Mouse (Mus musculus) forebrain, embryonic 12.5 days (tissue): ENCODE measurements around the gene Zw10. TPM values are rescaled to one million over a fixed set of nuclear protein-coding genes. Genes with fewer than 3 reads are reported as not detected.

ENCODE experiments used
- ATAC-seq: fragments of 200-750 bp; cut with Nextera tagmentation; 2 replicates; pipeline ENCODE4 v1.8.0; 2017; ENCODE audit warnings: moderate TSS enrichment; ENCODE audit not compliant: low FRiP score
- H3K27ac ChIP-seq: fragments of 300-500 bp; sonication (generic); 2 replicates; pipeline ENCODE4 v1.5.1; 2016; ENCODE audit warnings: mild to moderate bottlenecking
- H3K27me3 ChIP-seq: fragments of 300-500 bp; sonication (generic); 2 replicates; pipeline ENCODE4 v1.6.1; 2016; ENCODE audit warnings: mild to moderate bottlenecking
- H3K36me3 ChIP-seq: fragments of 300-500 bp; sonication (generic); replicated peaks from 2 replicates; pipeline ENCODE4 v1.6.1; 2016; ENCODE audit warnings: mild to moderate bottlenecking
- H3K4me1 ChIP-seq: fragments of 300-500 bp; sonication (generic); 2 replicates; pipeline ENCODE4 v1.6.1; 2016
- H3K4me2 ChIP-seq: fragments of 300-500 bp; sonication (generic); 2 replicates; pipeline ENCODE4 v1.6.1; 2016; ENCODE audit warnings: mild to moderate bottlenecking, moderate library complexity
- H3K4me3 ChIP-seq: fragments of 300-500 bp; sonication (generic); replicated peaks from 2 replicates; pipeline ENCODE4 v1.5.1; 2016; ENCODE audit warnings: mild to moderate bottlenecking
- H3K9ac ChIP-seq: fragments of 300-500 bp; sonication (generic); 2 replicates; pipeline ENCODE4 v1.6.1; 2016; ENCODE audit warnings: mild to moderate bottlenecking
- H3K9me3 ChIP-seq: fragments of 300-500 bp; sonication (generic); 2 replicates; pipeline ENCODE4 v1.6.1; 2016
- WGBS: fragments of 180-500 bp; shearing (Covaris S2); methylation state at CpG from one replicate; pipeline ENCODE4 v1.1.7; 2016; 5-methylcytosine and 5-hydroxymethylcytosine counted together
- polyA plus RNA-seq: library from polyadenylated mRNA; unstranded; fragments of >200 nt; fragmentation: Nextera tagmentation; extraction: Ambion mirVana; gene quantifications from 2 replicates; pipeline ENCODE4 v1.2.1, GENCODE M21; 2016

The Zw10 gene
- polyA plus RNA-seq, 1 experiment from 2014 or later: 49.6 TPM

DNA sequence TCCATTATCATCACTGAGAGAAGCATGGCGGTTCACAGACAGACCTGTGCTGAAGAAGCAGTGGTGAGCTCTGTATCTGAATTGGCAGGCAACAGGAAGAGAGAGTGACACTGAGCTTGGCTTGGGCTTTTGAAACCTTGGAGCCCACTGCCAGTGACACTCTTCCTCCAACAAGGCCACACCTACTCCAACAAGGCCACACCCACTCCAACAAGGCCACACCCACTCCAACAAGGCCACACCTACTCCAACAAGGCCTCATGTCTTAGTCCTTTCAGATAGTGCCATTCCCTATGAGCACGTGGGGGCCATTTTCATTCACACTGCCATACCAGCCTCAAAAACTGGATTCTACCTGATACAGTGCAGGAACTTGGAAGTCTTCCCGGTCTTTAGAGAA lies 43.5 kb downstream of the Zw10 start:
- 96% methylated on average over 3 of the region's 3 CpGs for WGBS

DNA sequence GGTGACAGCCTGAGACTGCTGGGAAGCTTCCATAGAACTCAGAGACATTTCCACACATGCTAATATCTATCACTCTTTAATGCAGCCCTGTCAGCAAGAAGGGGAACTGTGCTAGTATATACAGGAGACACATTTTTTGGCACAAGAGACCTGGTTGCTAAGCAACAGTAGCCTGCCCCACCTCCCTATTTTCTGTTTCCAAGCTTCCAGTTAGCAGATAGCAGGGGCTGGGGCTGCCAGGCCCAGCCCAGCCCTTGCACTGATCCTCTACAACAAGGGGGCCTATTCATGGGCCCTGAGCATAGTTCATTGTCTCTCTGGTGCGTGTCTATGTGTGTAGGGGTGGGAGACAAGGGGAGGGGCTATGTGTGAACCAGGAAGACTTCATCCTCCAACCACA lies 46.9 kb downstream of the Zw10 start:
- Histone ChIP-seq H3K4me2 (no peak overlapping the region), H3K27me3 (no peaks in the 10 kb centered on the region), H3K36me3 (no peaks in the 10 kb centered on the region), H3K27ac (0 out of 2 replicates have a peak overlapping the region, but pooled peaks have one; percentile 5), H3K9me3 (no peaks in the 10 kb centered on the region), H3K4me3 (no peak overlapping the region), H3K9ac (no peak overlapping the region), H3K4me1 (peaks cover 12% of the 10 kb centered on the region)
- peak; percentile 87 for ATAC-seq
- 6% methylated on average over 1 of the region's 1 CpGs for WGBS

More for the DNA sequence above, 43.5 kb downstream of the Zw10 start:
- H3K36me3 ChIP-seq: no peaks in the 10 kb centered on the region
- no peak overlapping the region for H3K9ac ChIP-seq
- H3K27ac ChIP-seq: no peak overlapping the region
- H3K4me1 ChIP-seq: peaks cover 12% of the 10 kb centered on the region
- no peak overlapping the region for H3K4me3 ChIP-seq
- no peaks in the 10 kb centered on the region for H3K9me3 ChIP-seq
- no peak overlapping the region for H3K4me2 ChIP-seq
- ATAC-seq: no peak
- H3K27me3 ChIP-seq: no peaks in the 10 kb centered on the region

DNA sequence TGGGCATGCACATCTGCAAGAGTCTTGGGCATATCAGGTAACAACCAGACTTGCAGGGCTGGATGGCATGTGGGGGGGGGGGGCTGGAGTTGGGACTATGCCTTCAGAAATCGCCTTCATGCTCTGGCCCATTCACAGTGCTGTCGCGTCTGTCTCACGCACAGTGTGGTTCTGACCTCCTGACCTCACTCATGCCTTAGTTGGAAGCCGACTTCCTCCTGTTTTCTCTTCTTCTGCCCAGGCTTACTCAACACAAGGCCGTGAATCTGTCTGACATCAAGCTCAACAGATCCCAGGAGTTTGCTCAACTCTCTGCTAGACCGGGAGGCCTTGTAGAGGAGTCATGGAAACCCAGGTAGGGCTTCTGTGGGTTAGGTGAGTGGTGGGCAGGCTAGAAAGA lies 53.7 kb downstream of the Zw10 start:
- Histone ChIP-seq H3K4me3 (no peak overlapping the region), H3K9ac (no peak overlapping the region), H3K27ac (no peak overlapping the region), H3K4me1 (peaks cover 11% of the 10 kb centered on the region), H3K4me2 (no peak overlapping the region), H3K36me3 (no peaks in the 10 kb centered on the region), H3K9me3 (no peaks in the 10 kb centered on the region), H3K27me3 (0 out of 2 replicates have a peak, but pooled peaks cover under 1% of the 10 kb centered on the region)
- ATAC-seq: no peak
- 59% methylated on average over 7 of the region's 7 CpGs for WGBS

DNA sequence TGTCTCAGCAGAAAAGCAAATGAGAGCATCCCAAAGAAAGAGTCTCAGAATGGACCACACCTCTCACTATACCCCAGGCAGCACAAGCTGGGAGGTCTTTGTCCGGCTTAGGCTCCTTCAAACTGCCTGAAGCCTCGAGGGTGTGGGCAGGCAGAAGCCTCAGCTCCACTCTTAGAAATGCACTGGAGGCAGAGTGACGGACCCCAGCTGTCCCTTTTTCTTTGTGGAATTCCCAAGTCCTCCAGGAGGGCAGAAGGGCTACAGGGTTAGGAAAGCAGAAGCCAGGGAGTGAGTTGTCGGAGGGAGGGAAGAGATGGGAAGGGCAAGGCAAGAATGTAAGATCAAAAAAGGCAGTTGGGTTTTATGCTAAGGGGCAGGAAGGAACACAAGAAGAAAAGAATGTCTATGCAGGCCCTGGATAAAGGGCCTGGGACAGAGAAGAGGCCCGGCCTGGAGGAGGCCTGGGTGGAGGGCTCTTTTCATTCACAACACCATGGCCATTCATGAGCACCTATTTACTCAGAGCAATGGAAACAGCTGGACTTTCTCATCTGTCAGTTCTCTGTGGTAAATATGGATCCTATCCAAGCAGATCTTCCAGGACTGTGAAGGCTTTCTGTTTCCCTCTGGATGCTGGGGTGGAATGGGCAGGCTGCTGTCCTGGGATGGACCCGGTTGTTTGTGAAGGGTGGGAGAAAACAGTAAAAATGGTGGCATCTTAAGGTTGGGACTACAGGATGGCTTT lies 55.2 kb downstream of the Zw10 start:
- Histone ChIP-seq H3K36me3 (no peaks in the 10 kb centered on the region), H3K4me3 (no peak overlapping the region), H3K9me3 (no peaks in the 10 kb centered on the region), H3K9ac (no peak overlapping the region), H3K4me1 (peaks cover 11% of the 10 kb centered on the region), H3K27me3 (0 out of 2 replicates have a peak, but pooled peaks cover 6% of the 10 kb centered on the region), H3K27ac (no peak overlapping the region), H3K4me2 (no peak overlapping the region)
- no peak for ATAC-seq
- WGBS: 33% methylated on average over 6 of the region's 6 CpGs

DNA sequence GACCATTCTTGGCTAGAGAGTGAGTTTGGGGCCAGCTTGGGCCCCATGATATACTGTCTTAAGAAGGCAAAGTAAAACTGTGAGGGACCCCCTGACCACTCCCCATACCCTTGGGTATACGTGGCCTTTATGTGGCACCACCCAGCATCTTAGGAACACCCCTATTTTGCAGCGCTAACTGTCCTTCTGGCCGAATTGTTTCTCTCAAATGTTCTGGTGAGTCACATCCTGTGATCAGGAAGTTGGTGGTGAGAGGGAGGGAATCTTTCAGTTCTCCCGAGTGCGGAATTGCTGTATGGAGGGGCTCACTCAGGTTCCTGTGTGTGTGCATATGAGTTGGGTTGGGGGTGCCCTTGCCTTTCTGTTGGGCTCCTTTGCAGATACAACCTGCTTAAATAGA lies 55.9 kb downstream of the Zw10 start:
- H3K27ac ChIP-seq: no peak overlapping the region
- H3K36me3 ChIP-seq: no peaks in the 10 kb centered on the region
- 0 out of 2 replicates have a peak, but pooled peaks cover 6% of the 10 kb centered on the region for H3K27me3 ChIP-seq
- no peak for ATAC-seq
- no peak overlapping the region for H3K4me3 ChIP-seq
- no peak overlapping the region for H3K9ac ChIP-seq
- H3K9me3 ChIP-seq: no peaks in the 10 kb centered on the region
- 96% methylated on average over 5 of the region's 5 CpGs for WGBS
- H3K4me2 ChIP-seq: no peak overlapping the region
- H3K4me1 ChIP-seq: peaks cover 11% of the 10 kb centered on the region

DNA sequence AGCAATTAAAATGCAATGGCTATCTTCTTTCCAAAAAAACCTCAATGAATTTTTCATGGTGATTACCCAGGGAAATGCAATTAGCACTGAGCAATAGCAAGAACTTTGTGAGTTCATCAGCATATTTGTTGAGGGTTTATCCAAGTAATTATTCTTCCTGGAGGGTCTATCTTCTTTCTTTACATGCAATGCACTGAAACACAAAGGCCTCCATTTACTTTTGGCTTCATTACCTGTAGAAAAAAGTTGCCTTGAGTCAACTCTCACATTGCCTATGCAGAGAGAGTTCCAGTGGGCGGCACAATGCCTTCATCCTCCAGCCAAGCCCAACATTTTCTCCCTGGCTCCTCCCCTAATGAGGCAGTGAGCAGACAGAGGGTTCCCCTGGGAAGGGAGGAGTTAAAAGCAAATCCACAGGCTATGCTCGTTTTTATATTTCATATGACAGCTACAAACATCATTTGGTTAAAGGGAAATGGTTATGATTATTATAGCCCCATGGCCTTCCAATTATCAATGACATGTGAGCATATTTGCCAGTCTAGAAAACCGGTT lies 62.9 kb downstream of the Zw10 start:
- 0 out of 2 replicates have a peak, but pooled peaks cover 6% of the 10 kb centered on the region for H3K27me3 ChIP-seq

DNA sequence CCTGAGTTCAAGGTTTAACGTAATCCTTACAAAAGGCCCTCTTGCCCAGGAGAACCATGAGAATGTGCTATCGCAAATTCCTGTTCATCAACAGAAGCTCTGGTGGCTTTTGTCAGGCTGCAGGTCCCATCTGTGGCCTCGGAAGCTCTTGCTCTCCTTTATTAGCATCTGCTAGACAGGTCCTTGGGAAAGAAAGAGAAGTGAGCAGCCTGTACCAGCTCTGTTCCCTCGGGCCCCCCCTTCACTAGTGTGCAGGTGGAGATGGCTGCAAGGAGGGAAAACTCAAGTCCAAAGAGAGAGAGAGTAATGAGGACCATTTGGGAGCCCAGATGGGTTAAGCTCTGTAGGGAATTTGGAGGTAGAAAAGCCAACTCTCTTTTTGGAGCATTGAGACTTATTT lies 64.3 kb downstream of the Zw10 start:
- Histone ChIP-seq H3K9me3 (no peaks in the 10 kb centered on the region), H3K4me2 (no peak overlapping the region), H3K9ac (no peak overlapping the region), H3K4me1 (0 out of 2 replicates have a peak, but pooled peaks cover 2% of the 10 kb centered on the region), H3K4me3 (no peak overlapping the region), H3K36me3 (no peaks in the 10 kb centered on the region), H3K27ac (no peak overlapping the region), H3K27me3 (0 out of 2 replicates have a peak, but pooled peaks cover 3% of the 10 kb centered on the region)
- ATAC-seq: no peak
- WGBS: 81% methylated on average over 4 of the region's 4 CpGs

More for the DNA sequence above, 62.9 kb downstream of the Zw10 start:
- ATAC-seq: no peak
- Histone ChIP-seq H3K4me3 (no peak overlapping the region), H3K4me1 (no peaks in the 10 kb centered on the region), H3K9me3 (no peaks in the 10 kb centered on the region), H3K4me2 (no peak overlapping the region), H3K27ac (no peak overlapping the region), H3K36me3 (no peaks in the 10 kb centered on the region), H3K9ac (no peak overlapping the region)
- WGBS: 39% methylated on average over 3 of the region's 3 CpGs

DNA sequence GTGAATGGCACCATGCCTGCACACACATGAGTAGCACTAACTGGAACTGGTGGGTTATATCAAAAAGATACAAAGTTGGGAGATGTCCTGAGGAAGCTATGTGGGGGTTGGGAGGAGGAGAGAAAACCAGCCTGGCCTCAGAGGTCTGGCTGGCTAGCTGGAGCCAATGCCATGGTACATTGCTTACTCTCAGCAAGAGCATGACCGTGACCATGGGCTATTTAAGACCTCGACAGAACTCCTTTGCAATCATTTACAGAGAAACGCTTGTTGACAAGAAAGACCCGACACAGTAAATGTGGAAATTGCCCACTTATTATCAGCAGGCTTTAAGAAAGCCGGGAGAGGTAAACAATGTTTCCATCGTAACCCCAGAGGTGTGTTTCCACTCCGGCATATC lies 70.3 kb downstream of the Zw10 start:
- no peak overlapping the region for H3K9ac ChIP-seq
- H3K27ac ChIP-seq: no peak overlapping the region
- no peaks in the 10 kb centered on the region for H3K27me3 ChIP-seq
- H3K9me3 ChIP-seq: no peaks in the 10 kb centered on the region
- 79% methylated on average over 7 of the region's 7 CpGs for WGBS
- H3K4me3 ChIP-seq: no peak overlapping the region
- no peak overlapping the region for H3K4me2 ChIP-seq
- H3K4me1 ChIP-seq: peaks cover 8% of the 10 kb centered on the region
- no peaks in the 10 kb centered on the region for H3K36me3 ChIP-seq
- no peak for ATAC-seq

Other genes with a start within 250 kb of the Zw10 start
- 3.5 and 5.6 TPM in 2 replicates for gene Zbtb16, start 219.4 kb upstream of the Zw10 start, polyA plus RNA-seq
- 0.73 and 1.0 TPM in 2 replicates for gene Htr3a, start 144.5 kb upstream of the Zw10 start, polyA plus RNA-seq
- gene Htr3b, start 90.6 kb upstream of the Zw10 start, polyA plus RNA-seq: not detected in 2 replicates
- 45.6 and 46.0 TPM in 2 replicates for gene Usp28, start 70.2 kb upstream of the Zw10 start, polyA plus RNA-seq
- 1.3 and 1.5 TPM in 2 replicates for gene Tmprss5, start 25.6 kb downstream of the Zw10 start, polyA plus RNA-seq
- not detected in 2 replicates for gene Gm4894, start 194.9 kb downstream of the Zw10 start, polyA plus RNA-seq